Comparison of ENCODE assay signal across 26 mouse cellular contexts in genomic region chr3:37037979-37038378, GRCm38 (mm10). TPM values are rescaled to one million over a fixed set of nuclear protein-coding genes. Genes with fewer than 3 reads are reported as not detected.
DNase-seq lines count a peak whose midpoint lies in the region; ATAC-seq and TF ChIP-seq lines count a peak whose summit lies in the region.
"Had no signal": no experiment of that assay in that cellular context is flagged by ENCODE, and none has a peak within 500 bp of the region (broad histone marks: within the 10 kb centered on the region; RNA-seq: fewer than 3 reads in every experiment).

No protein-coding gene starts in this region.

- H3K4me1 ChIP-seq in intestine, embryonic 15.5 days (replicated peaks) = no peaks in the 10 kb centered on the region
- H3K4me1 ChIP-seq: embryonic facial prominence, embryonic 15.5 days; forebrain, embryonic 10.5 days; forebrain, embryonic 15.5 days; heart, embryonic 13.5 days; hindbrain, embryonic 12.5 days had no signal

- intact Hi-C loops in left cerebral cortex, adult 2 months (cut with DNase I) = no loop called here
- intact Hi-C loops in heart, postnatal 36 days (cut with DNase I) = no loop called here

- peak; percentile 84 for ATAC-seq in granulocyte monocyte progenitor cell, adult 5-6 weeks (replicated peaks; ENCODE audit: poor library complexity, severe bottlenecking)
- no peak for ATAC-seq in intestine, embryonic 15.5 days
- ATAC-seq: forebrain, embryonic 15.5 days; hindbrain, embryonic 16.5 days; inflammation-experienced regulatory T-cells, adult 6 months had no signal

- no peak for TF ChIP-seq CTCF in left cerebral cortex, adult 2 months (IDR thresholded peaks at IDR 0.05)

- H3K9ac ChIP-seq in intestine, embryonic 15.5 days = no peak overlapping the region
- H3K9ac ChIP-seq: embryonic facial prominence, embryonic 15.5 days; forebrain, embryonic 15.5 days; heart, embryonic 13.5 days; hindbrain, embryonic 12.5 days had no signal

- peak overlapping the region; percentile 4 for H3K27ac ChIP-seq in left cerebral cortex, adult 2 months
- no peak overlapping the region for H3K27ac ChIP-seq in intestine, embryonic 15.5 days
- H3K27ac ChIP-seq: embryonic facial prominence, embryonic 15.5 days; forebrain, embryonic 10.5 days; forebrain, embryonic 15.5 days; heart, adult 2 months; heart, embryonic 13.5 days; hindbrain, embryonic 12.5 days had no signal

- no peak for DNase-seq in left cerebral cortex, adult 2 months (ENCODE audit: extremely low spot score in 1 of 2, low spot score in 2 of 2)
- DNase-seq in left cerebral cortex, adult 18-20 months (ENCODE audit: low spot score in 2 of 2) = no peak
- peak; percentile 2 for DNase-seq in MEL-GATA-1-ER (ENCODE audit: extremely low read depth, low read depth)
- DNase-seq in heart, postnatal 36 days = no peak
- no peak for DNase-seq in urinary bladder, postnatal 10 days (ENCODE audit: low spot score)
- DNase-seq: adrenal gland, postnatal 14 days; cerebellum, adult 18-20 months; cerebellum, adult 9-11 months; cerebellum, postnatal 36 days; embryo, embryonic 11 days; gastrocnemius, postnatal 10 days; heart, adult 2 months; heart, postnatal 4 days; kidney, adult 11 months had no signal

- H3K36me3 ChIP-seq in intestine, embryonic 15.5 days = peaks cover 9% of the 10 kb centered on the region; the same call in 1 of the 2 replicates

- H3K27me3 ChIP-seq in intestine, embryonic 15.5 days (replicated peaks) = no peaks in the 10 kb centered on the region
- H3K27me3 ChIP-seq: embryonic facial prominence, embryonic 15.5 days; forebrain, embryonic 15.5 days; heart, embryonic 13.5 days; hindbrain, embryonic 12.5 days had no signal

- H3K9me3 ChIP-seq in intestine, embryonic 15.5 days = no peaks in the 10 kb centered on the region
- H3K9me3 ChIP-seq: embryonic facial prominence, embryonic 15.5 days; forebrain, embryonic 10.5 days; forebrain, embryonic 15.5 days; heart, embryonic 13.5 days; hindbrain, embryonic 12.5 days had no signal

- 92% methylated on average over 2 of the region's 2 CpGs for WGBS in intestine, embryonic 15.5 days

- H3K4me3 ChIP-seq in left cerebral cortex, adult 2 months = no peak overlapping the region
- no peak overlapping the region for H3K4me3 ChIP-seq in intestine, embryonic 15.5 days (replicated peaks)
- H3K4me3 ChIP-seq: embryonic facial prominence, embryonic 15.5 days; erythroblast, embryonic 14.5 days; forebrain, embryonic 10.5 days; forebrain, embryonic 15.5 days; heart, adult 2 months; heart, embryonic 13.5 days; hindbrain, embryonic 12.5 days had no signal

- no peak overlapping the region for H3K4me2 ChIP-seq in intestine, embryonic 15.5 days (replicated peaks)
- H3K4me2 ChIP-seq: embryonic facial prominence, embryonic 15.5 days; forebrain, embryonic 15.5 days; heart, embryonic 13.5 days; hindbrain, embryonic 12.5 days had no signal

RNA-seq across cellular contexts. Expression of gene Adad1, which starts 25.3 kb away (rescaled TPM):
- total RNA-seq in left cerebral cortex, adult 2 months (2021) = not detected
- not detected for total RNA-seq in left cerebral cortex, adult 18-20 months (2021)
- total RNA-seq in granulocyte monocyte progenitor cell, adult 5-6 weeks (2014; fragmentation: Nextera tagmentation) = not detected in 2 replicates
- not detected in 2 replicates for total RNA-seq in granulocyte monocyte progenitor cell, adult 5-6 weeks (2017)
- polyA plus RNA-seq in intestine, embryonic 15.5 days (2015; fragmentation: Nextera tagmentation; extraction: Ambion mirVana) = 0.14 and 0.44 TPM in 2 replicates
- not detected for total RNA-seq in heart, postnatal 36 days (2021)
- total RNA-seq: adrenal gland, adult 18-20 months; adrenal gland, postnatal 14 days; gastrocnemius, postnatal 10 days; heart, adult 2 months had no signal
- polyA plus RNA-seq: frontal cortex, adult 2 months; heart, adult 2 months; inflammation-experienced regulatory T-cells, adult 6 months had no signal
